Mouse (Mus musculus): ENCODE results near the gene Tcf7l2. TPM values are rescaled to one million over a fixed set of nuclear protein-coding genes. Genes with fewer than 3 reads are reported as not detected.

Tcf7l2 gene
- polyA plus RNA-seq (2015; fragmentation: Nextera tagmentation; extraction: Ambion mirVana) = 180 and 190 TPM in 2 replicates

- ATAC-seq (ENCODE audit: low FRiP score, low read depth) = peak; percentile 93
- H3K36me3 ChIP-seq = no peaks in the 10 kb centered on the region
- H3K4me3 ChIP-seq = peak within 1 kb of the TSS; percentile 90
- peak within 1 kb of the TSS; percentile 94 for H3K4me2 ChIP-seq (replicated peaks)
- no peaks in the 10 kb centered on the region for H3K9me3 ChIP-seq
- H3K27me3 ChIP-seq = no peaks in the 10 kb centered on the region
- H3K9ac ChIP-seq = peak within 1 kb of the TSS; percentile 100
- H3K27ac ChIP-seq = peak within 1 kb of the TSS; percentile 100
- 1% methylated on average over 42 of the region's 42 CpGs for WGBS
- peaks cover 32% of the 10 kb centered on the region for H3K4me1 ChIP-seq
Measured at GRCm38 (mm10) chr19:55741439-55741928, at the start of gene Tcf7l2. Tcf7l2 (plus strand) TSS chr19:55741820.

GRCm38 (mm10) chr19:55694651-55695050, 47.0 kb upstream of the Tcf7l2 start:
- H3K4me3 ChIP-seq = no peak overlapping the region
- ATAC-seq (ENCODE audit: low FRiP score, low read depth) = no peak
- no peak overlapping the region for H3K4me2 ChIP-seq (replicated peaks)
- no peaks in the 10 kb centered on the region for H3K36me3 ChIP-seq
- H3K9me3 ChIP-seq = no peaks in the 10 kb centered on the region
- H3K27me3 ChIP-seq = peaks cover 33% of the 10 kb centered on the region
- H3K27ac ChIP-seq = no peak overlapping the region
- 25% methylated on average over 13 of the region's 13 CpGs for WGBS
- H3K9ac ChIP-seq = no peak overlapping the region
- H3K4me1 ChIP-seq = peaks cover 17% of the 10 kb centered on the region

- ATAC-seq (ENCODE audit: low FRiP score, low read depth) = no peak
- Histone ChIP-seq H3K9me3 (no peaks in the 10 kb centered on the region), H3K4me2 (replicated peaks) (no peak overlapping the region), H3K27ac (no peak overlapping the region), H3K4me1 (peaks cover 21% of the 10 kb centered on the region), H3K36me3 (no peaks in the 10 kb centered on the region), H3K27me3 (peaks cover 39% of the 10 kb centered on the region), H3K9ac (no peak overlapping the region), H3K4me3 (no peak overlapping the region)
- WGBS = 67% methylated on average over 10 of the region's 10 CpGs
Measured at GRCm38 (mm10) chr19:55695418-55695817, 46.2 kb upstream of the Tcf7l2 start.

DNA sequence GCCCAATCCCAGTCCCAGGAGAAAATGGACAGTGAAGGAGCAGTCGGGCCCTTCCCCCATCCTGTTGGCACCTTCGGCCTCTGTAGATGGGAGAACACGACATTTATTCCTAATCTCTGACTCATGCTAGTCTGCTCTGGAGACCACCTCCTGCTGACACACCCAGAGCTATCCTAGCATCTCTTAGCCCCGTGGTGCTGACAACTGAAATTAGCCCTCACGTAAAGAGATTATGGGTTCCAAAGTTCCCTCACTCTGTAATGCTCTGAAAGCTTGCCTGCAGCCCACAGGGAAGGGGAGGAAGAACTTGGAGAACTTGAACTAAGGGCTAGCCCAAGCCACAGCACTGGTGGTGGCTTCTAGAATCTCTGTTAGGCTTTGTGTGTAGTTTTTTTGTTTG, 42.7 kb upstream of the Tcf7l2 start:
- no peak overlapping the region for H3K4me3 ChIP-seq
- H3K4me2 ChIP-seq (replicated peaks) = no peak overlapping the region
- peaks cover 31% of the 10 kb centered on the region for H3K27me3 ChIP-seq
- no peaks in the 10 kb centered on the region for H3K9me3 ChIP-seq
- H3K9ac ChIP-seq = no peak overlapping the region
- H3K27ac ChIP-seq = no peak overlapping the region
- no peaks in the 10 kb centered on the region for H3K36me3 ChIP-seq
- ATAC-seq (ENCODE audit: low FRiP score, low read depth) = no peak
- H3K4me1 ChIP-seq = peaks cover 16% of the 10 kb centered on the region
- 72% methylated on average over 5 of the region's 5 CpGs for WGBS

DNA sequence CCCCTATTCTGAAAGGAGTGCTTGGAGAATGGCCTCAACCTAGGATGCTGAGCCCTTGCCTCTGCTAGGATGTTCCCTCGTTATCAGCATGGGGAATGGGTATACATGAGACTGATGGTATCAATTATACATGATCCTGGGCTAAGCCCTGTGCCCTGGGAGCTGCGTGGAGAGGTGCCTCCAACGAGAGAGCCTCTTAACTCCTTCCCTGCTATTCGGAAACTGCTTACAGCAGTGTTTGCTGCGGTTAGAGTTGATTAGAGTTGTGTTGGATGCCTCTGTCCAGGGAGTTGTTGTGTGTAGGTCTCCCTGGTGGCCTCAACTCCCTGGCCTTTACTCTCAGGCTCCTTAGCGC, 41.4 kb upstream of the Tcf7l2 start:
- no peak for ATAC-seq (ENCODE audit: low FRiP score, low read depth)
- H3K27ac ChIP-seq = no peak overlapping the region

GRCm38 (mm10) chr19:55700569-55701282, 40.9 kb upstream of the Tcf7l2 start:
- Histone ChIP-seq H3K36me3 (no peaks in the 10 kb centered on the region), H3K4me3 (no peak overlapping the region), H3K9ac (no peak overlapping the region), H3K27me3 (peaks cover 18% of the 10 kb centered on the region), H3K4me2 (replicated peaks) (no peak overlapping the region), H3K4me1 (peaks cover 8% of the 10 kb centered on the region), H3K9me3 (no peaks in the 10 kb centered on the region), H3K27ac (no peak overlapping the region)
- ATAC-seq (ENCODE audit: low FRiP score, low read depth) = no peak
- WGBS = 27% methylated on average over 11 of the region's 11 CpGs

More for the DNA sequence above, 41.4 kb upstream of the Tcf7l2 start:
- Histone ChIP-seq H3K4me2 (replicated peaks) (no peak overlapping the region), H3K9ac (no peak overlapping the region), H3K9me3 (no peaks in the 10 kb centered on the region), H3K36me3 (no peaks in the 10 kb centered on the region), H3K4me3 (no peak overlapping the region), H3K4me1 (peaks cover 8% of the 10 kb centered on the region), H3K27me3 (peaks cover 21% of the 10 kb centered on the region)
- 14% methylated on average over 6 of the region's 6 CpGs for WGBS

- peaks cover 18% of the 10 kb centered on the region for H3K27me3 ChIP-seq
- ATAC-seq (ENCODE audit: low FRiP score, low read depth) = no peak
- H3K4me2 ChIP-seq (replicated peaks) = no peak overlapping the region
- no peak overlapping the region for H3K4me3 ChIP-seq
- H3K9ac ChIP-seq = no peak overlapping the region
- peaks cover 8% of the 10 kb centered on the region for H3K4me1 ChIP-seq
- no peaks in the 10 kb centered on the region for H3K9me3 ChIP-seq
- WGBS = 74% methylated on average over 9 of the region's 9 CpGs
- no peak overlapping the region for H3K27ac ChIP-seq
- no peaks in the 10 kb centered on the region for H3K36me3 ChIP-seq
Measured at GRCm38 (mm10) chr19:55701283-55701633, 40.4 kb upstream of the Tcf7l2 start.

GRCm38 (mm10) chr19:55702081-55702480, 39.5 kb upstream of the Tcf7l2 start:
- H3K27me3 ChIP-seq = peaks cover 14% of the 10 kb centered on the region
- no peaks in the 10 kb centered on the region for H3K9me3 ChIP-seq
- no peak overlapping the region for H3K4me3 ChIP-seq
- H3K9ac ChIP-seq = no peak overlapping the region
- no peak for ATAC-seq (ENCODE audit: low FRiP score, low read depth)
- no peak overlapping the region for H3K4me2 ChIP-seq (replicated peaks)
- H3K27ac ChIP-seq = no peak overlapping the region
- H3K36me3 ChIP-seq = no peaks in the 10 kb centered on the region
- 86% methylated on average over 4 of the region's 4 CpGs for WGBS
- peaks cover 8% of the 10 kb centered on the region for H3K4me1 ChIP-seq

DNA sequence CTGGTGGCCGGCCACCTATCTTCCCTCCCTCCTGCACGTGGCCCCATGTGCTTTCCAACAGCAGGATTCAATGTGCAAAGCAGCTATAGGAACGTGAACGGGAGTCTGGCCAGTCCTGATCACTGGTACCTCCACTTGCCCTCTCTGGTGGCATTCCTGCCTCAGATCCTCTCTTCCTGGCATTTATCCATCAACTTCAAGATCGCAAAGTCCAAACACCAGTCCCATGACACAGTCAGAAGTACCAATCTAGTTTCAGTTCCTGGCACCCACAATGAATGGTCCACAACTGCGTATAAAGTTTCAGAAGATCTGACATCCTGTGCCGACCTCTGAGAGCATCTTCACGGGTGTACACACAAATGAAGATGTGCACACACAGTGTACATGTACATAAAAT, 38.9 kb upstream of the Tcf7l2 start:
- peaks cover 11% of the 10 kb centered on the region for H3K4me1 ChIP-seq
- H3K4me3 ChIP-seq = no peak overlapping the region
- H3K36me3 ChIP-seq = no peaks in the 10 kb centered on the region
- no peaks in the 10 kb centered on the region for H3K9me3 ChIP-seq
- peaks cover 10% of the 10 kb centered on the region for H3K27me3 ChIP-seq
- no peak overlapping the region for H3K9ac ChIP-seq
- no peak overlapping the region for H3K4me2 ChIP-seq (replicated peaks)
- H3K27ac ChIP-seq = no peak overlapping the region
- no peak for ATAC-seq (ENCODE audit: low FRiP score, low read depth)
- 92% methylated on average over 8 of the region's 8 CpGs for WGBS

DNA sequence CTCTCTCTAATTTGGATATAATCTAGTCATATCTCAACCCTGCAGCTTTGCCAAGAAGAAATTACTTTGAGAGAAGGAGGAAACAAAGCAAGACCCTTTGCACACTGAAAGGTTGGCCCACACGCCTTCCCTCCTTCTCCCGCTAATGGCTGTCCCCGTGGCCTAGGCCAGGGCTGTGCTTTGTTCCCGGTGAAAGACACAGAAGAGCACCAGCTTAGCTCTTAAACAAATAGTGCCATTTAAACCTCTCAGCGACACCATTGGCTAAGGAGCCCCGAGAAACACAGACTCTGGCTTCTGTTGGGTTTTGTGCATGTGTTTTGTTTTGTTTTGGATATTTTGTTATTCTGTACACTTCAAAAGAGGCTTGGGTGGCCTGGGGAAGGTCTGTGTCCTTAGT, 37.5 kb upstream of the Tcf7l2 start:
- H3K4me2 ChIP-seq (replicated peaks) = no peak overlapping the region
- 74% methylated on average over 6 of the region's 6 CpGs for WGBS
- no peaks in the 10 kb centered on the region for H3K9me3 ChIP-seq
- H3K27ac ChIP-seq = no peak overlapping the region
- H3K36me3 ChIP-seq = no peaks in the 10 kb centered on the region
- H3K4me3 ChIP-seq = no peak overlapping the region
- H3K4me1 ChIP-seq = peaks cover 17% of the 10 kb centered on the region
- ATAC-seq (ENCODE audit: low FRiP score, low read depth) = no peak
- no peak overlapping the region for H3K9ac ChIP-seq
- H3K27me3 ChIP-seq = peaks cover 10% of the 10 kb centered on the region

DNA sequence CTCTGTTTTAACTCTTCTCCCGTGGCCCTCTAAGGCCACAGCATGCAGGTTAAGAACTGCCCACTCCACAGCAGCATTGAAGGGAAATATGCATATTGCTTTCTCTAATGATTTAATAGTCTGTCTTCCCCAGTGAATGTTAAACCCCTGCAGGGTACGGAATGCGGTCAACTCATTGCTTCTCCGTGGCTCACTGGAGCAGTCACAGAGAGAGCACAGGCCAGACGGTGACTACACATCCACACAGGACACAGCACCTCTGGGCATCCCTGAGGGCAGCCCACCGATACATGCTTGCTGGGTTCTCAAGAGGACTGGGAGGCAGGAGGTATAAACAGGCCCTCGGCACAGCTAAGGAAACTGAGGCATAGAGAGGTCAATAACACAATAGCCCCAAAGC, 35.3 kb upstream of the Tcf7l2 start:
- 79% methylated on average over 7 of the region's 7 CpGs for WGBS
- Histone ChIP-seq H3K4me1 (peaks cover 9% of the 10 kb centered on the region; the same call in 1 of the 2 replicates), H3K27ac (no peak overlapping the region), H3K4me3 (no peak overlapping the region), H3K9me3 (no peaks in the 10 kb centered on the region), H3K27me3 (no peaks in the 10 kb centered on the region), H3K4me2 (replicated peaks) (no peak overlapping the region), H3K36me3 (no peaks in the 10 kb centered on the region), H3K9ac (no peak overlapping the region)
- no peak for ATAC-seq (ENCODE audit: low FRiP score, low read depth)

DNA sequence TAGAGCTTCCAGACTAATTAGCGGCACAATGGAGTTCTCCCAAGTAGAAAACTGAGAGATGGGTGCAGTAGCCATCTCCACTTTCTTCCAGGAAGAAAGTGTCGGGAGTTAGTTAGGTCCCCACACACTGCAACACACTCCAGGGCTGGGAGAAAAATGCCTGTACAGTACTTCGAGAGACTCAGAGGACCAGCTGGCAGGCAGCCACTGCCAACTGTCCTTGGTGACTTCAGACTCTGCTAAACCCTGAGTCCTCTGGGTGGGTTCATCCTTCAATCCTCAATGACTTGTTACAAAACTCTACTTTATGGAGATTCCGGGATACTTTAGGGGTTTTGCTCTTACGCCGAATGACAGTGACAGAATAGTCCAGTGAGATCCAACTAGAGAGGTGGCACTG, 34.8 kb upstream of the Tcf7l2 start:
- Histone ChIP-seq H3K9ac (no peak overlapping the region), H3K27ac (no peak overlapping the region), H3K4me3 (no peak overlapping the region), H3K9me3 (no peaks in the 10 kb centered on the region), H3K27me3 (no peaks in the 10 kb centered on the region), H3K36me3 (no peaks in the 10 kb centered on the region), H3K4me1 (peaks cover 9% of the 10 kb centered on the region; the same call in 1 of the 2 replicates), H3K4me2 (replicated peaks) (no peak overlapping the region)
- no peak for ATAC-seq (ENCODE audit: low FRiP score, low read depth)
- WGBS = 91% methylated on average over 6 of the region's 6 CpGs

- Histone ChIP-seq H3K9me3 (no peaks in the 10 kb centered on the region), H3K4me1 (peaks cover 9% of the 10 kb centered on the region; the same call in 1 of the 2 replicates), H3K36me3 (no peaks in the 10 kb centered on the region), H3K9ac (no peak overlapping the region), H3K4me2 (replicated peaks) (no peak overlapping the region), H3K27ac (no peak overlapping the region), H3K27me3 (no peaks in the 10 kb centered on the region), H3K4me3 (no peak overlapping the region)
- no peak for ATAC-seq (ENCODE audit: low FRiP score, low read depth)
- 33% methylated on average over 8 of the region's 8 CpGs for WGBS
Measured at GRCm38 (mm10) chr19:55708031-55708554, 33.5 kb upstream of the Tcf7l2 start.
